14 mouse cellular contexts compared by ENCODE assay signal in the genomic region with DNA sequence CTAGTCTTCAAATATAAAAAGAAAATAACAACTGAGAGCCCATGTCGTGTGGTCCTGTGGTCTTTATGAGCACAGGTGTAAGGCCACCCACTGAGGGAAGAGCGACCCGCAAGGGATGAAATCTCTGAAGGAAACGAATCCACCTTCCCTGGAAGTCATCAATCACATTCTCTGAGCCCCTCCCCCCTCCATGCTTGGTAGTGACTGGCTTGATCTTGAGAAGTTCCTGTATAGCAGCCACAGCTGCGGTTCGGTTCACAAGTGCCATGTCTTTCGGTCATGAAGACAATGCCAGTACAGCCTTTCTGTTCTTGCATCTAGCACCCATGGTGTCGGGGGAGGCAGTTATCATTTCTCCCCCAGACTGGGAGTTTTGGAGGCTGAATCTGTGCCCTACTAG. TPM values are rescaled to one million over a fixed set of nuclear protein-coding genes. Genes with fewer than 3 reads are reported as not detected.
"Had no signal": no experiment of that assay in that cellular context is flagged by ENCODE, and none has a peak within 500 bp of the region (broad histone marks: within the 10 kb centered on the region; RNA-seq: fewer than 3 reads in every experiment).

No protein-coding gene starts in this region.

- ATAC-seq: intestine, embryonic 16.5 days; liver, postnatal 0 days; midbrain, embryonic 16.5 days had no signal

- H3K4me1 ChIP-seq: kidney, embryonic 15.5 days; limb, embryonic 15.5 days; liver, embryonic 13.5 days; lung, embryonic 15.5 days; midbrain, embryonic 12.5 days had no signal

- H3K36me3 ChIP-seq: kidney, embryonic 15.5 days; limb, embryonic 15.5 days; liver, embryonic 13.5 days; lung, embryonic 15.5 days; midbrain, embryonic 12.5 days had no signal

- H3K4me3 ChIP-seq: kidney, embryonic 15.5 days; limb, embryonic 15.5 days; liver, embryonic 13.5 days; lung, embryonic 15.5 days; midbrain, embryonic 12.5 days had no signal

- H3K9me3 ChIP-seq: kidney, embryonic 15.5 days; limb, embryonic 15.5 days; liver, embryonic 13.5 days; lung, embryonic 15.5 days; midbrain, embryonic 12.5 days had no signal

- H3K27me3 ChIP-seq: kidney, embryonic 15.5 days; limb, embryonic 15.5 days; liver, embryonic 13.5 days; lung, embryonic 15.5 days; midbrain, embryonic 12.5 days had no signal

- H3K27ac ChIP-seq: kidney, embryonic 15.5 days; limb, embryonic 15.5 days; liver, embryonic 13.5 days; lung, embryonic 15.5 days; macrophage; midbrain, embryonic 12.5 days had no signal

- H3K9ac ChIP-seq: kidney, embryonic 15.5 days; limb, embryonic 15.5 days; liver, embryonic 13.5 days; liver, postnatal 0 days; lung, embryonic 15.5 days; midbrain, embryonic 12.5 days had no signal

- DNase-seq: kidney, adult 2 months; kidney, postnatal 14 days; liver, embryonic 13.5 days; liver, postnatal 0 days; lung, postnatal 14 days; right cerebral cortex, adult 18-20 months; right cerebral cortex, postnatal 25 days had no signal

- H3K4me2 ChIP-seq: kidney, embryonic 15.5 days; limb, embryonic 15.5 days; liver, embryonic 13.5 days; lung, embryonic 15.5 days; midbrain, embryonic 12.5 days had no signal

RNA-seq across cellular contexts. Expression of a gene that starts 57.3 kb away (rescaled TPM):
- polyA plus RNA-seq: liver, embryonic 13.5 days; liver, postnatal 0 days; macrophage had no signal
